Mouse (Mus musculus) forebrain, embryonic 16.5 days (tissue): ENCODE data around the gene Sec24b. TPM values are rescaled to one million over a fixed set of nuclear protein-coding genes. Genes with fewer than 3 reads are reported as not detected.

Source experiments
- ATAC-seq: fragments of 200-750 bp; cut with Nextera tagmentation; 2 replicates; pipeline ENCODE4 v1.8.0; 2017; ENCODE audit warnings: mild to moderate bottlenecking, moderate library complexity
- H3K27ac ChIP-seq: fragments of 300-500 bp; sonication (generic); 2 replicates; pipeline ENCODE4 v1.5.1; 2014; ENCODE audit warnings: low read length, control low read depth
- H3K27me3 ChIP-seq: fragments of 300-500 bp; sonication (generic); replicated peaks from 2 replicates; pipeline ENCODE4 v1.6.1; 2014; ENCODE audit warnings: low read length; ENCODE audit not compliant: control insufficient read depth, insufficient read depth
- H3K36me3 ChIP-seq: fragments of 300-500 bp; sonication (generic); 2 replicates; pipeline ENCODE4 v1.6.1; 2014; ENCODE audit not compliant: control insufficient read depth, insufficient read depth
- H3K4me1 ChIP-seq: fragments of 300-500 bp; sonication (generic); replicated peaks from 2 replicates; pipeline ENCODE4 v1.6.1; 2014; ENCODE audit warnings: low read length; ENCODE audit not compliant: control insufficient read depth, insufficient read depth
- H3K4me2 ChIP-seq: fragments of 300-500 bp; sonication (generic); 2 replicates; pipeline ENCODE4 v1.6.1; 2014; ENCODE audit warnings: mild to moderate bottlenecking, low read length, control low read depth
- H3K4me3 ChIP-seq: fragments of 300-500 bp; sonication (generic); replicated peaks from 2 replicates; pipeline ENCODE4 v1.5.1; 2014; ENCODE audit warnings: mild to moderate bottlenecking, low read length, control low read depth
- H3K9ac ChIP-seq: fragments of 300-500 bp; sonication (generic); replicated peaks from 2 replicates; pipeline ENCODE4 v1.6.1; 2014; ENCODE audit warnings: low read depth, low read length, control low read depth
- H3K9me3 ChIP-seq: fragments of 300-500 bp; sonication (generic); 2 replicates; pipeline ENCODE4 v1.6.1; 2016; ENCODE audit warnings: low read length; ENCODE audit not compliant: control insufficient read depth
- WGBS: fragments of 180-500 bp; shearing (Covaris S2); extraction: QIAGEN DNeasy Blood & Tissue Kit; methylation state at CpG from one replicate; pipeline ENCODE4 v1.1.7; 2014; 5-methylcytosine and 5-hydroxymethylcytosine counted together
- polyA plus RNA-seq: library from polyadenylated mRNA; unstranded; fragments of >200 nt; fragmentation: Nextera tagmentation; extraction: Ambion mirVana; gene quantifications from 2 replicates; pipeline ENCODE4 v1.2.1, GENCODE M21; 2015

Sec24b gene
- polyA plus RNA-seq, 1 experiment from 2014 or later = 33.6 TPM

DNA sequence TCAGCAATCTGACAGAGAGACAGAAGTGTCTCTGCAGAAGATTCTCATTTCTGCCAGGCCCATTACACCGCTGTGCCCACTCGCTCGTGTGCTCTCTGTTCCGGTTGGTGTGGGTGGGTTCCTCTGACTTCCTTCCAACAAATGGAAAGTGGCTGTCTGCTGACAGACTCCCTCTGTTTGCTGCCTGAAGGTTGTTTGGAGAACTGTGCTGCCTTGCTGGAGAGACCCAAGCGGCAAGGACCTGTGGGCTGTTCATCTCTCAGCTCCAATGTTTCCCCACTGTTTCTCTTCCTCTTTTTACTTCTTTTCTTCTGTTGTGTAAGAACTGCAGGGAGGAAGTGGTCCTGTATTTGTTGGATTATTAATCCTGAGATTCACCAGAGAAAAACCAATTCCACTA is 113.0 kb downstream of the Sec24b start:
- H3K27ac ChIP-seq = no peak overlapping the region
- no peak for ATAC-seq
- WGBS = 94% methylated on average over 5 of the region's 5 CpGs

DNA sequence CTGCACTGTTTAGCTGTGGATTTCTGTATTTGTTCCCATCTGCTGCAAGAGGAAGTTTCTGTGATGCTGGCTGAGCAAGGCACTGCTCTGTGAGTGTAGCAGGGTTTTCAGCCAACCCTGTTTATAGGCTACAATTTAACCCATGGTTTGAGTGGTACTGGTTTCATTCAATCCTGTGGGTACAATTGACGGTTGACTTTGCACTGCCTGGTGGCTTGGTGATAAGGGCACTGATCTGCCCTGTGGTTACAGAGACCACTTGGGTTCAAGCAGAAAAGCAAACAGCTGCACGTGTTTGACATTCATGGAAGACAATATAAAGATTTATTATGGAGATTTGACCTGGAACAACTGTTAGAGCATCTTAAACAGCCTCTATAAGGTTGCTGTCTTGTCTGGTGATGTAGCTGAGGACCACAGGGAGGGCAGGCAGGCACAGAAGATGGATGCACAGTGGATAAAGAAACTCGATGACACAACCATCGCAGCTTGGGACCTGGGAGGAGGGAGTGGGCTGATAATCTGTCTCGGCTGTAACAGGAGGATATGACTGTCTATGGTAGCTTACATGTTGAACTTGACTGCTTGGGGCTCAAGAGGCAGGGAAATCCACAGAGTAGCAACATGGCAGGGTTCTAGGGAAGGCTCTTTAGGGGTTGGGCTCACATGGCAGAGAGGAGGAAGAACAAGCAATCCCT is 115.0 kb downstream of the Sec24b start:
- WGBS = 81% methylated on average over 5 of the region's 5 CpGs
- Histone ChIP-seq H3K9me3 (no peaks in the 10 kb centered on the region), H3K36me3 (no peaks in the 10 kb centered on the region), H3K4me3 (no peak overlapping the region), H3K27ac (no peak overlapping the region), H3K4me1 (no peaks in the 10 kb centered on the region), H3K4me2 (no peak overlapping the region), H3K9ac (no peak overlapping the region), H3K27me3 (no peaks in the 10 kb centered on the region)
- no peak for ATAC-seq

More for the DNA sequence above, 113.0 kb downstream of the Sec24b start:
- no peaks in the 10 kb centered on the region for H3K4me1 ChIP-seq
- H3K36me3 ChIP-seq = no peaks in the 10 kb centered on the region
- H3K27me3 ChIP-seq = no peaks in the 10 kb centered on the region
- no peak overlapping the region for H3K9ac ChIP-seq
- H3K9me3 ChIP-seq = no peaks in the 10 kb centered on the region
- no peak overlapping the region for H3K4me3 ChIP-seq
- H3K4me2 ChIP-seq = no peak overlapping the region

DNA sequence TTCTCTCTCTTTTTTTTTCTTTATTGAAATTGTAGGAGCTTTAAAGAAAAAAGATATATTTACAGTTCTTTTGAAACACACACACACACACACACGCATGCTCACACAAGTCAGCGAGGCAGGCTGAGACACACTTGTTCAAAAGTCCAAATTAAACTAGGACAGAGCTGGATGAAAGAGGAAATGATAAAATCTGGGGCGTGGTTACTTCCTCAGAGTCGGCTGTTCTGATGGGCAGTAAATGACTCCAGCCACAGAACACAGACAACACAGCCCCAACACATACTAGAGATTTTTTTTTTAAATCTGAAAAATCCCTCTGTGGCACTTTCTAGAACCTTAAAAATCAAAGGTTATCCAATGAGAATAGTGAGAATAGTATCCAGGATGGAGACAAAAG is 117.5 kb downstream of the Sec24b start:
- no peaks in the 10 kb centered on the region for H3K9me3 ChIP-seq
- no peaks in the 10 kb centered on the region for H3K36me3 ChIP-seq
- no peaks in the 10 kb centered on the region for H3K27me3 ChIP-seq
- no peak overlapping the region for H3K9ac ChIP-seq
- H3K4me3 ChIP-seq = no peak overlapping the region
- no peak overlapping the region for H3K4me2 ChIP-seq
- no peaks in the 10 kb centered on the region for H3K4me1 ChIP-seq
- WGBS = 82% methylated on average over 4 of the region's 4 CpGs
- H3K27ac ChIP-seq = no peak overlapping the region
- ATAC-seq = no peak

DNA sequence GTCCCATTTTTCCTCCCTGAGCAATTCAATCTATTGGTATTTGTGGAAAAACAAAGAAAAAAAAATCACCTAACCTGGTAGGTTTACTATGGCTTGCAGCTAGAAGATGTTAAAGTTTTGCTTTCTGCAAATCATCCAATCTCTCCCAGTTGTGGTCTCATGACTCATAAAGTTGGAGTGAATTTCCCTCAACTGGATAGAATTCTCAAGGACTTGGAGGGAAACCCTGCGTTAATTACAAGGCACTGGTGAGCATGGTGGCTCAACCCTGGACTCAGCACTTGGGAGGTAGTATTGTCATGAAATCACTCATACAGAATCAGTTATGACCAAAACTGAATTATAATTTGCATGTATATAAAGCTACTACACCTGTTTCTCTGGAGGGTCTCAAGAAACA is 120.1 kb downstream of the Sec24b start:
- Histone ChIP-seq H3K27me3 (no peaks in the 10 kb centered on the region), H3K4me3 (no peak overlapping the region), H3K9ac (no peak overlapping the region), H3K4me2 (no peak overlapping the region), H3K36me3 (no peaks in the 10 kb centered on the region), H3K27ac (no peak overlapping the region), H3K4me1 (no peaks in the 10 kb centered on the region), H3K9me3 (no peaks in the 10 kb centered on the region)
- WGBS = 89% methylated on average over 1 of the region's 1 CpGs
- ATAC-seq = no peak

DNA sequence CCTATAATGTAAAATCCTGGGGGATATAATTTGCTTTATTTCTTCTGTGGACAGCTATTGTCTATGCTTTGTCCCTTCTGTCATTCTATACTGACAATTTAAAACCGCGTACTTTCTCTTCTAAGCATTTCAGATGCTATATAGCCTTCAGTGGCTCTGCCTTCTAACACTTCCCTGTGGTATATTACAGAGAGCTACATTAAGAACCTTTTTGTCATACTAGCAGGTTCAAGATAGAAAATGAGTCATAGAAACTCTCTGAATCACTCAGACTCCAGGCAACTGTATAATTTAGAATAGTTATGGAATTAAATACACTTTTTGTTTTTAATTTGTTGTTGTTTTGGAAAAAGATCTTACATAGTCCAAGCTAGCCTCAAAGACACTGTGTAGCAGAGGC is 120.6 kb downstream of the Sec24b start:
- Histone ChIP-seq H3K9me3 (no peaks in the 10 kb centered on the region), H3K4me2 (no peak overlapping the region), H3K9ac (no peak overlapping the region), H3K4me1 (no peaks in the 10 kb centered on the region), H3K27ac (no peak overlapping the region), H3K36me3 (no peaks in the 10 kb centered on the region), H3K4me3 (no peak overlapping the region), H3K27me3 (no peaks in the 10 kb centered on the region)
- ATAC-seq = no peak
- WGBS = 96% methylated on average over 2 of the region's 2 CpGs

DNA sequence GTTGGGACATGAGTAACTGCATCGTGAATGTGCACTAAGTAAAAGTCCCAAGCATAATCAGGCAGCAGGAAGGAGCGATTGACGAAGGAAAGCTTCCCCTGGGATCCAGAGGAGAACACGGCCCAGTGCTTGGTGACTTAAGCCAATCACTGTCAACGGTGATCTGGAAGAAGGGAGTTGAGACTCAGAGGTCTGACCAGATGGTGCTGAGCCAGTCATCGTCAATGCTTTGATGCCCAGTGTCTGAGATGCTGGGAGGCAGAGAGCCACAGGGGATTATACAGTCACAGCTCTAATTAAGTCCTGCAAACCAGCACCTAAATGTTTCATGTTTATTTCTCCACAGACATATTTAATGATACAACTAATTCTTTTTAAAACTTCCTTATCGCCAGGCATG is 122.3 kb downstream of the Sec24b start:
- Histone ChIP-seq H3K27me3 (no peaks in the 10 kb centered on the region), H3K4me2 (no peak overlapping the region), H3K27ac (no peak overlapping the region), H3K4me1 (no peaks in the 10 kb centered on the region), H3K36me3 (no peaks in the 10 kb centered on the region), H3K9me3 (no peaks in the 10 kb centered on the region), H3K4me3 (no peak overlapping the region), H3K9ac (no peak overlapping the region)
- no peak for ATAC-seq
- 51% methylated on average over 7 of the region's 7 CpGs for WGBS

DNA sequence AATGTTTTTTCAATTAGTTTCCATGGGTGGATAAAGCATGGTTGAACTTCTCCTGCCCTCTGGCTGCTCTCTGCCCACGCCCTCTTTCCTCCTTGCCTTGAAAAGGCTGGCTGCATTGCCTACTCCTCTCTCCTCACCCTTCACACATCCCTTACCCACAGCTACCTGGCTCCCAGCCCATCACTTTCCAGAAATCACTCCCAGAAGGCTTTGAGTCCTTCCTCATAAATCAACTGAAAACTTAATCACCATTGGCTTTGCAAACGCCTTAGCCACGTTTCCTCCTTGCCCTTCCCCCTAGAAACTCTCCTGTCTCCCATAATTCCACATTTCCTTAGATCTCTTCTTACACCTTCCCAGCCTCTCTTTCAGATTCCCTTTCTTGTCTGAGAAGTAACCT is 123.5 kb downstream of the Sec24b start:
- Histone ChIP-seq H3K9ac (no peak overlapping the region), H3K4me3 (no peak overlapping the region), H3K9me3 (no peaks in the 10 kb centered on the region), H3K27me3 (no peaks in the 10 kb centered on the region), H3K4me2 (no peak overlapping the region), H3K27ac (no peak overlapping the region), H3K36me3 (no peaks in the 10 kb centered on the region), H3K4me1 (no peaks in the 10 kb centered on the region)
- no peak for ATAC-seq
- WGBS = 56% methylated on average over 3 of the region's 3 CpGs

- H3K9me3 ChIP-seq = no peaks in the 10 kb centered on the region
- no peak overlapping the region for H3K27ac ChIP-seq
- no peak overlapping the region for H3K9ac ChIP-seq
- no peak for ATAC-seq
- no peaks in the 10 kb centered on the region for H3K27me3 ChIP-seq
- H3K4me1 ChIP-seq = no peaks in the 10 kb centered on the region
- H3K4me3 ChIP-seq = no peak overlapping the region
- H3K36me3 ChIP-seq = no peaks in the 10 kb centered on the region
- H3K4me2 ChIP-seq = no peak overlapping the region
- WGBS = 20% methylated on average over 9 of the region's 9 CpGs
Measured at GRCm38 (mm10) chr3:129936561-129936960, 124.8 kb downstream of the Sec24b start.
